In genomic region chr6:28886724-28887440, GRCm38 (mm10) we compare ENCODE assay signal across 32 mouse cellular contexts. TPM values are rescaled to one million over a fixed set of nuclear protein-coding genes. Genes with fewer than 3 reads are reported as not detected.
DNase-seq lines count a peak whose midpoint lies in the region; ATAC-seq and TF ChIP-seq lines count a peak whose summit lies in the region.
"Had no signal": no experiment of that assay in that cellular context is flagged by ENCODE, and none has a peak within 500 bp of the region (broad histone marks: within the 10 kb centered on the region; RNA-seq: fewer than 3 reads in every experiment).

No protein-coding gene starts in this region.

- peaks cover 6% of the 10 kb centered on the region for H3K4me1 ChIP-seq in cerebellum, adult 2 months (ENCODE audit: control insufficient read depth, insufficient read depth, low read length)
- H3K4me1 ChIP-seq in kidney, postnatal 0 days (replicated peaks; ENCODE audit: insufficient read depth, low read length) = no peaks in the 10 kb centered on the region
- no peaks in the 10 kb centered on the region for H3K4me1 ChIP-seq in midbrain, embryonic 11.5 days (ENCODE audit: control insufficient read depth, insufficient read depth, low read length)
- peaks cover 19% of the 10 kb centered on the region for H3K4me1 ChIP-seq in midbrain, embryonic 13.5 days (replicated peaks)
- H3K4me1 ChIP-seq in stomach, postnatal 0 days (replicated peaks; ENCODE audit: control insufficient read depth, insufficient read depth) = no peaks in the 10 kb centered on the region
- H3K4me1 ChIP-seq: embryonic facial prominence, embryonic 12.5 days; heart, embryonic 15.5 days; liver, embryonic 15.5 days; stomach, embryonic 15.5 days had no signal

- no peak overlapping the region for H3K9ac ChIP-seq in kidney, postnatal 0 days (ENCODE audit: low read depth, low read length)
- H3K9ac ChIP-seq in midbrain, embryonic 11.5 days (ENCODE audit: low read length) = no peak overlapping the region
- H3K9ac ChIP-seq in midbrain, embryonic 13.5 days (replicated peaks) = no peak overlapping the region
- H3K9ac ChIP-seq in stomach, postnatal 0 days (ENCODE audit: low read length) = no peak overlapping the region
- H3K9ac ChIP-seq: embryonic facial prominence, embryonic 12.5 days; forebrain, embryonic 15.5 days; heart, embryonic 15.5 days; liver, embryonic 15.5 days; lung, embryonic 15.5 days; stomach, embryonic 15.5 days had no signal

- TF ChIP-seq CTCF in cerebellum, adult 2 months (IDR thresholded peaks at IDR 0.05; ENCODE audit: borderline replicate concordance, insufficient read depth, low read depth, low read length) = 0 out of 2 replicates have a peak, but pooled peaks have one; percentile 4
- TF ChIP-seq CTCF in kidney, postnatal 0 days (IDR thresholded peaks at IDR 0.05; ENCODE audit: low read depth) = peak; percentile 23; the same call in 1 of the 2 replicates
- TF ChIP-seq CTCF in stomach, postnatal 0 days (IDR thresholded peaks at IDR 0.05; ENCODE audit: low read depth) = peak; percentile 49

- no peak overlapping the region for H3K4me2 ChIP-seq in kidney, postnatal 0 days (ENCODE audit: low read length)
- H3K4me2 ChIP-seq in midbrain, embryonic 11.5 days = no peak overlapping the region
- no peak overlapping the region for H3K4me2 ChIP-seq in midbrain, embryonic 13.5 days (replicated peaks)
- no peak overlapping the region for H3K4me2 ChIP-seq in stomach, postnatal 0 days (replicated peaks; ENCODE audit: low read depth)
- H3K4me2 ChIP-seq: embryonic facial prominence, embryonic 12.5 days; forebrain, embryonic 15.5 days; heart, embryonic 15.5 days; liver, embryonic 15.5 days; lung, embryonic 15.5 days; stomach, embryonic 15.5 days had no signal

- DNase-seq in cerebellum, adult 2 months = no peak
- DNase-seq in cerebellum, postnatal 36 days = no peak
- no peak for DNase-seq in kidney, postnatal 0 days (ENCODE audit: low spot score)
- DNase-seq in kidney, postnatal 14 days = no peak
- DNase-seq in midbrain, embryonic 11.5 days (ENCODE audit: low spot score, missing footprints) = peak; percentile 54
- no peak for DNase-seq in stomach, postnatal 0 days (ENCODE audit: low spot score)
- no peak for DNase-seq in adrenal gland, postnatal 14 days
- DNase-seq: adrenal gland, postnatal 25 days; cerebellum, adult 8-10 months; cerebellum, postnatal 25 days; embryo, embryonic 11 days; gastrocnemius, postnatal 25 days; heart, adult 11 months; kidney, adult 11 months; kidney, postnatal 36 days; layer of hippocampus, postnatal 36 days; lung, postnatal 4 days; midbrain, embryonic 14.5 days; retina, postnatal 1 day; right cerebral cortex, postnatal 14 days; thymus, postnatal 14 days had no signal

- TF ChIP-seq EP300 in stomach, postnatal 0 days (optimal IDR thresholded peaks at IDR 0.05) = no peak

- no peak for ATAC-seq in kidney, postnatal 0 days (replicated peaks; ENCODE audit: low FRiP score, low read depth)
- ATAC-seq in midbrain, embryonic 11.5 days (ENCODE audit: low FRiP score) = no peak
- ATAC-seq in midbrain, embryonic 13.5 days = no peak
- no peak for ATAC-seq in stomach, postnatal 0 days (ENCODE audit: low FRiP score, low TSS enrichment)
- ATAC-seq: forebrain, embryonic 15.5 days had no signal

- H3K27me3 ChIP-seq in cerebellum, adult 2 months (ENCODE audit: control insufficient read depth, insufficient read depth, low read length) = no peaks in the 10 kb centered on the region
- no peaks in the 10 kb centered on the region for H3K27me3 ChIP-seq in kidney, postnatal 0 days (ENCODE audit: insufficient read depth, low read length)
- no peaks in the 10 kb centered on the region for H3K27me3 ChIP-seq in midbrain, embryonic 11.5 days (ENCODE audit: control insufficient read depth, insufficient read depth, low read length)
- H3K27me3 ChIP-seq in midbrain, embryonic 13.5 days = no peaks in the 10 kb centered on the region
- no peaks in the 10 kb centered on the region for H3K27me3 ChIP-seq in stomach, postnatal 0 days (ENCODE audit: control insufficient read depth, insufficient read depth, low read length)
- H3K27me3 ChIP-seq: embryonic facial prominence, embryonic 12.5 days; forebrain, embryonic 15.5 days; heart, embryonic 15.5 days; liver, embryonic 15.5 days; lung, embryonic 15.5 days; megakaryocyte, embryonic 14.5 days; stomach, embryonic 15.5 days had no signal

- peaks cover 46% of the 10 kb centered on the region for H3K36me3 ChIP-seq in kidney, postnatal 0 days (ENCODE audit: insufficient read depth, low read length)
- H3K36me3 ChIP-seq in midbrain, embryonic 11.5 days (ENCODE audit: control insufficient read depth, insufficient read depth, low read length) = peaks cover 6% of the 10 kb centered on the region; the same call in 1 of the 2 replicates
- H3K36me3 ChIP-seq in midbrain, embryonic 13.5 days = peaks cover 40% of the 10 kb centered on the region
- peaks cover 26% of the 10 kb centered on the region; the same call in 1 of the 2 replicates for H3K36me3 ChIP-seq in stomach, postnatal 0 days (ENCODE audit: control insufficient read depth, insufficient read depth, low read length)

- no peak overlapping the region for H3K27ac ChIP-seq in cerebellum, adult 2 months (ENCODE audit: insufficient read depth, low read length)
- H3K27ac ChIP-seq in kidney, postnatal 0 days = no peak overlapping the region
- no peak overlapping the region for H3K27ac ChIP-seq in midbrain, embryonic 11.5 days (ENCODE audit: low read depth, low read length)
- H3K27ac ChIP-seq in midbrain, embryonic 13.5 days = no peak overlapping the region
- H3K27ac ChIP-seq in stomach, postnatal 0 days (replicated peaks) = no peak overlapping the region
- H3K27ac ChIP-seq: embryonic facial prominence, embryonic 12.5 days; forebrain, embryonic 15.5 days; heart, embryonic 10.5 days; heart, embryonic 15.5 days; liver, embryonic 15.5 days; lung, embryonic 15.5 days; stomach, embryonic 15.5 days had no signal

- 57% methylated on average over 7 of the region's 7 CpGs for WGBS in cerebellum, adult 2 months
- 89% methylated on average over 7 of the region's 7 CpGs for WGBS in kidney, postnatal 0 days
- 87% methylated on average over 7 of the region's 7 CpGs for WGBS in midbrain, embryonic 11.5 days
- 92% methylated on average over 7 of the region's 7 CpGs for WGBS in midbrain, embryonic 13.5 days
- 81% methylated on average over 7 of the region's 7 CpGs for WGBS in stomach, postnatal 0 days

- no peaks in the 10 kb centered on the region for H3K9me3 ChIP-seq in kidney, postnatal 0 days (replicated peaks; ENCODE audit: low read length)
- H3K9me3 ChIP-seq in midbrain, embryonic 11.5 days (ENCODE audit: control insufficient read depth, low read length) = no peaks in the 10 kb centered on the region
- no peaks in the 10 kb centered on the region for H3K9me3 ChIP-seq in midbrain, embryonic 13.5 days
- H3K9me3 ChIP-seq in stomach, postnatal 0 days (ENCODE audit: control insufficient read depth, low read length) = no peaks in the 10 kb centered on the region
- H3K9me3 ChIP-seq: embryonic facial prominence, embryonic 12.5 days; forebrain, embryonic 15.5 days; heart, embryonic 10.5 days; heart, embryonic 15.5 days; liver, embryonic 15.5 days; lung, embryonic 15.5 days; megakaryocyte, embryonic 14.5 days; stomach, embryonic 15.5 days had no signal

- TF ChIP-seq POLR2A in cerebellum, adult 2 months (IDR thresholded peaks at IDR 0.05; ENCODE audit: borderline replicate concordance, insufficient read depth, low read length) = no peak

- H3K4me3 ChIP-seq in cerebellum, adult 2 months (replicated peaks; ENCODE audit: insufficient read depth, low read depth, low read length) = no peak overlapping the region
- H3K4me3 ChIP-seq in kidney, postnatal 0 days (replicated peaks; ENCODE audit: low read depth, low read length) = no peak overlapping the region
- H3K4me3 ChIP-seq in midbrain, embryonic 11.5 days (ENCODE audit: low read depth, low read length) = no peak overlapping the region
- H3K4me3 ChIP-seq in midbrain, embryonic 13.5 days (replicated peaks) = no peak overlapping the region
- no peak overlapping the region for H3K4me3 ChIP-seq in stomach, postnatal 0 days (ENCODE audit: low read depth, low read length)
- H3K4me3 ChIP-seq: embryonic facial prominence, embryonic 12.5 days; forebrain, embryonic 15.5 days; heart, embryonic 10.5 days; heart, embryonic 15.5 days; liver, embryonic 15.5 days; lung, embryonic 15.5 days; megakaryocyte, embryonic 14.5 days; stomach, embryonic 15.5 days had no signal

RNA-seq across cellular contexts. Expression of gene Lrrc4, which starts 55.3 kb away (rescaled TPM):
- polyA plus RNA-seq in cerebellum, adult 2 months (2012; rRNA removed) = 51.6 and 58.0 TPM in 2 replicates
- polyA plus RNA-seq in kidney, postnatal 0 days (2015; fragmentation: Nextera tagmentation; extraction: Ambion mirVana) = 0.66 and 0.80 TPM in 2 replicates
- 2.2 and 2.7 TPM in 2 replicates for polyA plus RNA-seq in midbrain, embryonic 11.5 days (2014; fragmentation: Nextera tagmentation; extraction: Ambion mirVana)
- polyA plus RNA-seq in midbrain, embryonic 13.5 days (2015; fragmentation: Nextera tagmentation; extraction: Ambion mirVana) = 5.1 and 5.3 TPM in 2 replicates
- polyA plus RNA-seq in stomach, postnatal 0 days (2015; fragmentation: Nextera tagmentation; extraction: Ambion mirVana) = 0.51 and 0.62 TPM in 2 replicates
- total RNA-seq in adrenal gland, postnatal 14 days (2021) = 6.0 and 6.7 TPM in 2 replicates
- total RNA-seq: liver, adult 2 months; monocyte, adult 5-6 weeks had no signal
